Mouse (Mus musculus) heart, postnatal 0 days (tissue): ENCODE measurements around the gene Ammecr1.

Experiments
- CTCF ChIP-seq: IDR thresholded peaks from 2 replicates; pipeline ENCODE4 v1.5.1; 2016; ENCODE audit warnings: antibody characterized with exemption, control low read depth, low read depth
- EP300 ChIP-seq: IDR thresholded peaks from 2 replicates; pipeline ENCODE4 v1.6.1; 2016; ENCODE audit warnings: antibody characterized with exemption, low read depth

DNA sequence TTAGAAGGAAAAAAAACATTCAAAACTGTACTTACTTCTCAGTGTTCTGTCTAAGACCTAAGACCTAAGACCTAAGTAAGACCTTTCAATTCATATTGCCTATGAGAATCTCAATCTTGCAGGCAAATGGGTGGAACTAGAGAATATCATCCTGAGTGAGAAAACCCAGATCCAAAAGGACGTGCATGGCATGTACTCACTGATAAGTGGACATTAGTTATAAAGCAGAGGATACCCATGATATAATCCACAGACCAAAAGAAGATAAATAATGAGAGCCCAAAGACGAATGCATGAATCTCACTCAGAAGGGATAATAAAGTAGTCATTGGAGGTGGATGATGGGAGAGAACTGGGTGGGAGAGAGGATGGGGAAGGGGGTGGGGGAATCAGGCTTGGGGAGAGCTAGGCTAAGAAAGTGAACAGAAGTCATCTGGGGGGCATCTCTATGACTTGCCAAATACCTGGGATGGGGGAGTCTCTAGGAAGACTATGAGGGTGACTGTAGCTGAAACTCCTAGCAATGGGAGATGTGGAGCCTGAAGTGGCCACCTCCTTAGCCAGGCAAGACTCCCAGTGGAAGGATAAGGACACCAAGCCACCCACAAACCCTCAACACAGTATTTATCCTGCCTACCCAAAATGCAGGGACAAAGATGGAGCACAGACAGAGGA is 14.5 kb upstream of the Ammecr1 start:
- TF ChIP-seq CTCF (no peak), EP300 (no peak)
